Mouse (Mus musculus) E14TG2a.4 (cell line): ENCODE results near the gene Slc17a7.

ENCODE experiments used
- CTCF ChIP-seq: conservative IDR thresholded peaks from 2 replicates; pipeline ENCODE4 v1.5.1; 2014; ENCODE audit warnings: low read length
- NANOG ChIP-seq: IDR thresholded peaks from 2 replicates; pipeline ENCODE4 v1.6.1; 2014; ENCODE audit warnings: borderline replicate concordance, low read length, mixed read lengths
- POU5F1 ChIP-seq: IDR thresholded peaks from 2 replicates; pipeline ENCODE4 v1.6.1; 2014; ENCODE audit warnings: low read length, borderline replicate concordance

DNA sequence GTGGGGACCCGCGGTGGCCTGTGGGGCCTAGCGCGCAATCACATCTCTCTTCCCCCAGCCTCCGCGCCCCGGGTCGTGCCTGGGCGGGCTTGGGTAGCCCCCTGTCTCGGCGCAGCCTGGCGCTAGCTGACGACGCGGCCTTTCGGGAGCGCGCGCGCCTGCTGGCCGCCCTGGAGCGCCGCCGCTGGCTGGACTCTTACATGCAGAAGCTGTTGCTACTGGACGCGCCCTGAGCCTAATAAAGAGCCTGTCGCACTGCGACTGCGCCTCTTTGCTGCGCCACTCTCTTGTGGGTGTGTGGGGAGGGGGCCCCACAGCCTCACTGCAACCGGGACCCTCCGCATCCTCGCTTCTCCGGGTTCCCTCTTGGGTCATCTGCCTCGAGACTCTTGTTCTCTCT is 17.8 kb downstream of the Slc17a7 start:
- no peak for TF ChIP-seq CTCF
- no peak for TF ChIP-seq NANOG
- no peak for TF ChIP-seq POU5F1
